Mouse (Mus musculus) neural tube, embryonic 10.5 days (tissue): Measurements from ENCODE around the gene Cdhr1.
"Not testable (repeated sequence)": the region's sequence is repeated elsewhere in the genome, so short reads cannot be mapped to it uniquely, and the experiment has no call there.

Experiments used
- DNase-seq: peaks from one replicate; pipeline ENCODE4 v3.0.0-alpha.2; 2017; ENCODE audit warnings: low spot score; ENCODE audit errors: extremely low spot score

Cdhr1 gene

DNA sequence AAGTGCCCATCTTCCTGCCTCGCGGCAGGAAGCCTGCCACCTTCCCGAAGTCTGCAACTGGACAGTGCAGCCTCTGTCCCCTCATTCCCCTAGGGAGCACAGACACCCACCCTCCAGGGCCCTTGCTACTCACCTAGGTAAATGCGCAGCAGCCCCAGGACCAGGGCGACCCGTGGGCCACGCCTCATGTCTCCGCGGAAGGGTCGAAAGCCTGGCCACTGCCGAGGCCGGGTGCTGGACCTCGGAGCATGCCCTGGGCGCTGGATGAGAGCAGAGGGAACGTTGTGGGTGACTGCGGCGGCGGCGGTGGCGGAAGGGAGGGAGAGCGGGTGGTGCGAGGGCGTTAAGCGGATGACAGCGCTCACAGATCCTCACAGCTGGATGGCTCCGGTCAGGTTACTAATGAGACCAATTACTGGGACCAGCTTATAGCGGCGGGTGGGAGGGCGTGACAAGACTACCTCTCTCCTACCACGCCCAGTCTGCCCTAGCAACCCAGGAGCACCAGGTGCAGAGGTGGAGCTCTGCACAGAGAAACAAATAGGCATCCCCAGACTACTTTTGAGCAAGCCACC, at the start of gene Cdhr1:
Gene Cdhr1, minus strand, starts transcription at position 392 of the 575 bp plus-strand sequence.
- peak; percentile 48 for DNase-seq

GRCm38 (mm10) chr14:37139051-37139710, 41.0 kb upstream of the Cdhr1 start:
- DNase-seq, result no peak

- DNase-seq, result not testable (repeated sequence)
Measured at GRCm38 (mm10) chr14:37137596-37137995, 39.4 kb upstream of the Cdhr1 start.

- no peak for DNase-seq
Measured at GRCm38 (mm10) chr14:37136110-37136509, 38.0 kb upstream of the Cdhr1 start.

DNA sequence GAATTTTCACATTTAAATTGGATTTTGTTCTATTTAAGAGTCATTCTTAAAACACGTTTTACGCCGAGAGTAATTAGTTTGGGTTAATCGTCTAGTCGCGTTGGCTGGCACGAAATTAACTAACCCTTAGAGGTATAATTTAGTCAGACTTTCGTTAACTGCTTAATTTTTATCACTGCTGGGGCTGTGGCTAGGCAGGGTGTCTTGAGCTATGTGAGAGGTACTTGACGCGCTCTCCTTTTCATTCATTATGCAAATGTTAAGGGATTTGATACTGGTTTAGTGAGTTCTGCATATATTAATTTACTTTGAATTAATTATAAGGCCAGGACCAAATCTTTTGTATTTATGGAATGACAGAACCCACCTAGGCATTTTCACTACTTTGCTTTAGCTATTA, 37.5 kb upstream of the Cdhr1 start:
- DNase-seq, result no peak

DNA sequence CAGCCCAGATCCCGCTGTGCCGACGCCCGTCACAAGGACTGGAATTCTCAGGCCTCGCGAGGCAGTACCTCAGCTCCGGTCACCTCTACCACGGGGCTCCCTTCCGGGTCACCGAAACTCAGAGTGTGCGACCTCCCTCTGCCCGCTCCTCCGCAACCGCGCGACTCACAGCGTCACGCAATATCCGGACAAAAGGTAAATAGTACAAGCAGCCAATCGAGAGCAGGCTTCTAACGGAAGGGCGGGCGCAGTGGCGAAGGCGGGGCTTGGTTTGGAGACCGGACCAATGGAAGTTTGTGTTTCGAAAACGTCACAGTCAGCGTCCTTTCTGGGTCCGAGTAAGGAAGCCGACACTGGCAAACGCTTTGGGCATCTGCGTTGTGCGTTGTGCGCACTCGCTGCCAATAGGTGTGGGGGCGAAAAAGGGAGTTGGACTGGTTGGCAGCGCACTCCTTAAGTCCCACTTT, 37.0 kb upstream of the Cdhr1 start, which contains the start of gene Ghitm:
Gene Ghitm, minus strand, starts transcription at position 146 of the 467 bp plus-strand sequence.
- DNase-seq, result peak; percentile 93

DNA sequence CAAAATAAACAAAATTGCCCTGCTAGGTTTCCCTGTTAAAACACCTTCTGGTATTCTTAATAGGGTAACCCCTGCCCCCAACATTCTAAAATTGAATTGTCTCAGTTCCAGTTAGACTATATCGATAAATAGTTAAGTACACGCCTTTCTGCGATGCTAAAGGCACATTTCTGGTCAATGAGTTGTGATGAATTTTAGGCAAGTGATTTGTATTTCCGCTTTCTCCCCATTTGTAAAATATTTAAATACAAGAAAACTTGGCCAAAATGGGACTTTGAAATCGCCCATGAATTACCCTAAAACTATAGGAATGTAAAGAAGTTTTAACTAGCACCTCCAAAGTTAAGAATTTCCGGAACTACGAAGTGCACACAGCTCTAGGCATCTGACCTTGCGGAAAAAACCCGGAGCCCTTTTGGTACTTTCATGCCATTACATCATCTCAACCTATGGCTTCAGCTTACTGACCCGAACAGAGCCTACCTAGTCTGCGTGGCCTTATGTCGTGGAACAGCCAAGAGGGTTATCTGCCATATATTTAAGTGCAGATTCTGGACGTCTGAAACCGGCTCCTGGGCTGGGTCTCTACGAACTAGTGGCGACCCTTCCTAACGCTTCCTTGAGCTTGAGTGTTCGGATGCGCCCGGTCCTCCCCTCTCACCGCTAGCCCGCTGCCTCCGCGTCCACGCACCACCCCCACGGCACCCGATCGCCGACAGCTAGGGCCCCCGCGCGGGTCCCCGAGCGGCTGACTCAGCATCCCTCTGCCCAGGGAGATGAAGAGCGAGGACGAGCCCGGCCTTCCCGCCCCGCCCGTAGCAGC, 36.4 kb upstream of the Cdhr1 start:
- DNase-seq, result no peak

GRCm38 (mm10) chr14:37127652-37128051, 29.5 kb upstream of the Cdhr1 start:
- no peak for DNase-seq

GRCm38 (mm10) chr14:37119233-37119632, 21.1 kb upstream of the Cdhr1 start:
- no peak for DNase-seq

GRCm38 (mm10) chr14:37113922-37114321, 15.8 kb upstream of the Cdhr1 start, which contains the start of gene 2610528A11Rik:
TSS of gene 2610528A11Rik (minus strand) at chr14:37114022.
- no peak for DNase-seq

GRCm38 (mm10) chr14:37112931-37113330, 14.8 kb upstream of the Cdhr1 start:
- no peak for DNase-seq

DNA sequence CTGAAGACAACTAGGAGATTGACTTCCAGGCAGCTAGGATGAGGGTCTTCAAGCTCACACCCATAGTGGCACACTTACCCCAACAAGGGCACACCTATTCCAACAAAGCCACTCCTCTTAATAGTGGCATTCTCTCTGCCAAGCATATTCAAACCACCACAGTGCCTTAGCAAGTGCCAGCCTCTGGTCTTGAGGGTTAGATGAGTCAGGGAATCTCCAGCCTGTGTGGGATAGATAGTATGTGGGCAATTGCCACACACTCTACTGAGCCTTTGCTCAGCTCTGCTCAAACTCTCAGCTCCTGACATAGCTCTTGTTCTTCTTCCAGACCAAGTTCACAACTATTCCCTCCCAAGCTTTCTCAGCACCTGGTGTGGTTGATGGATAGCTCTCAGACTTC, 13.2 kb upstream of the Cdhr1 start:
- no peak for DNase-seq

DNA sequence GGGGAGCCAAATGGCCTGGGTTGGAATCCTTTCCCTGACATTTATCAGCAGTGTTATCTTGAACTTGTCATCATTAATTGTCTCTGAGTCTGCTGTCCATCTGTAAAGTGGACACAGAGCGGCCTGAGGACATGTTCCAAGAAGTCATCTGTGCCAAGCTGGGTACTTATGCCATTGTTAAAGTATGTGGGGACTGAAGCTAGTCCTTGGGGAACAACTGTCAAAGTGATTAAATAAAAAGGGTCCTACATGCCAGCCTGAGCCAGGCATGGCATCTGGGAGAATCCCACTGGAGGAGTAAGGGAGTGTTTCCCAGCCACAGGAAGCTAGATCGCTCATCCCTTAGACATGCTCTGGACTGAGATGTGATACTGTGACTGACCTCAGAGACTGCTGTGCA, 12.3 kb upstream of the Cdhr1 start:
- DNase-seq, result no peak

DNA sequence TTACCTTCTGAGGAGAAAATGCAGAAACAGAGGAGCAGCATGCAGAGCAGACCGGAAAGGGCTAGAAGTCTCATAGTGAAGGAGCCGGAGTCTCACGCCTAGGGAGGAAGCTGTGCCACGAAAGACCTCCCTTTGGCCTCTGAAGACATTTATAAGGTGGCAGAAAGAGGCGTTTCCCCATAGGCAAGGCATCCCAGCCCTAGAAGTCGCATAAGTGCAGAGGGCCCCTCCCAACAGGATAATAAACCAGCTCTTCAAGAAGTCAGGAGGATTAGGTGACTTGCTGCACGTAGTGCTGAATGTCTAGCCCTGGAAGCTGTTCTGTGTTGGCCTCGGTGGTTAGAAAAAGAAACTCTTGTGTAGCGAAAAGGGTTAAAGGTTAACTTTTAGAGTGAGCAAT, 11.8 kb upstream of the Cdhr1 start:
- no peak for DNase-seq

- DNase-seq, result no peak
Measured at GRCm38 (mm10) chr14:37109460-37109859, 11.3 kb upstream of the Cdhr1 start.

GRCm38 (mm10) chr14:37105846-37106245, 7.7 kb upstream of the Cdhr1 start:
- DNase-seq, result no peak

GRCm38 (mm10) chr14:37104747-37105146, 6.6 kb upstream of the Cdhr1 start:
- no peak for DNase-seq

- DNase-seq, result no peak
Measured at GRCm38 (mm10) chr14:37102484-37102883, 4.3 kb upstream of the Cdhr1 start.

GRCm38 (mm10) chr14:37101531-37101930, 3.4 kb upstream of the Cdhr1 start:
- no peak for DNase-seq

DNA sequence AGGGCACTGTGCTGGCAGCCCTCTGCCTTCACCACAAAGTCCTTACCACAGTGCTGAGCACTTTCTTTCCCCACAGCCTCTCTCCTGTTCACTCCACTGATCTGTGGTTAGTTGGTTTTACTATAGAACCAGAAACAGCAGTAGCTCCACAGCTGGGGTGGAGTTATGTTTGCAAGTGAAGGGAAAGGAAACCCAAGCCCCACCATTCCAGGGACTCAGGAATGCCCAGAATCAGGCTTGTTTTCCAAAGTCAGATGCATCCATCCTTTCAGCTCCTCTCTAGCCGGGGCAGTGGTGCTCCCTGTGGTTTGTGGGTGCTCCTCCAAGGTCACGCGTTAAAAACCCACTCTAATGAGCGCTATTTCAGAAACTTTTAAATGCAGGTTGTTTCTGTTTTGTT, 2.6 kb downstream of the Cdhr1 start:
- DNase-seq, result no peak

- DNase-seq, result no peak
Measured at GRCm38 (mm10) chr14:37094436-37094835, 3.7 kb downstream of the Cdhr1 start.

GRCm38 (mm10) chr14:37083755-37084154, 14.4 kb downstream of the Cdhr1 start:
- no peak for DNase-seq
